Mouse (Mus musculus) layer of hippocampus, adult 9-11 months (tissue): Measurements from ENCODE around the gene Nmi.

Experiments
- DNase-seq: peaks from one replicate; pipeline ENCODE4 v3.0.0; 2022

Gene Nmi

GRCm38 (mm10) chr2:51938750-51939149, 34.5 kb downstream of the Nmi start:
- DNase-seq = no peak

GRCm38 (mm10) chr2:51937004-51937403, 36.3 kb downstream of the Nmi start:
- no peak for DNase-seq

- no peak for DNase-seq
These were observed 36.7 kb downstream of the Nmi start for GRCm38 (mm10) chr2:51936585-51936984.

GRCm38 (mm10) chr2:51935921-51936320, 37.4 kb downstream of the Nmi start:
- DNase-seq = no peak

- peak; percentile 68 for DNase-seq
These were observed 38.5 kb downstream of the Nmi start, which contains the start of gene Rbm43 for GRCm38 (mm10) chr2:51934574-51935334. Gene Rbm43, minus strand, starts transcription at chr2:51935163.

- DNase-seq = no peak
These were observed 39.8 kb downstream of the Nmi start for GRCm38 (mm10) chr2:51933341-51934134.

GRCm38 (mm10) chr2:51931241-51931640, 42.1 kb downstream of the Nmi start:
- no peak for DNase-seq

- peak; percentile 48 for DNase-seq
These were observed 58.2 kb downstream of the Nmi start for GRCm38 (mm10) chr2:51914944-51915680.

- no peak for DNase-seq
These were observed 58.8 kb downstream of the Nmi start for GRCm38 (mm10) chr2:51914532-51914931.

GRCm38 (mm10) chr2:51912740-51913139, 60.6 kb downstream of the Nmi start:
- no peak for DNase-seq

GRCm38 (mm10) chr2:51911864-51912263, 61.4 kb downstream of the Nmi start:
- DNase-seq = no peak

- DNase-seq = no peak
These were observed 65.7 kb downstream of the Nmi start for GRCm38 (mm10) chr2:51907538-51908110.

- no peak for DNase-seq
These were observed 67.7 kb downstream of the Nmi start for GRCm38 (mm10) chr2:51905637-51906036.
